Mouse (Mus musculus): ENCODE measurements around the gene Rbmx2.

DNA sequence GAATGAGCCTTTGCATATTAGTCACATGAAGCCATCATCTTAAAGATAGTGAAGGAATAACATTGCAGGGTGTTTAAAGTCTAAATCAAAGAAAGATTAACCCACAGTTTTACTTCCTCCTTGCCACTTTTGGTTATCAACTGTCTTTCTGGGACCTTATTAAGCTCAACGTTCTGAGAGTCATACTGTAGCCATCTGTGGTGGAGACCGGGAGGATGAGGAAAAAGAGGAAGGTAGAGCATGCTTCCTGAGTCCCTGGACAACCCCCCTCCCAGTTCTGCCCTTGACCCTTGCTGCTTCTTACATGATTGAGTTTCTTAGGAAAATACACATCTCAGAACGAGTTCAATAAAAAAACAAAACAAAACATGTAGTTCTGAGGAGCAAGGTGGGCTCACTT, 23.1 kb upstream of the Rbmx2 start:
- no peak for TF ChIP-seq POLR2A (IDR thresholded peaks at IDR 0.05; ENCODE audit: low read depth, low read length)
- no peak for TF ChIP-seq CTCF (IDR thresholded peaks at IDR 0.05; ENCODE audit: borderline replicate concordance, insufficient read depth, low read length)

All from embryonic fibroblast, embryonic 13.5 days (primary cell).